Mouse (Mus musculus) megakaryocyte progenitor cell, adult 5-6 weeks (primary cell): ENCODE measurements around the gene Tbc1d1. TPM values are rescaled to one million over a fixed set of nuclear protein-coding genes. Genes with fewer than 3 reads are reported as not detected.

ENCODE experiments used
- ATAC-seq: replicated peaks from 2 replicates; pipeline ENCODE4 v1.8.0; 2016; ENCODE audit warnings: mild to moderate bottlenecking, moderate TSS enrichment, inconsistent platforms; ENCODE audit not compliant: poor library complexity
- total RNA-seq, 2 experiments: library from RNA; stranded (forward) in 1 of 2; stranded (reverse) in 1 of 2; fragments of 157-497, 149-512 nt in 1 of 2; fragments of 200-1000 nt in 1 of 2; gene quantifications; 2 replicates each; pipeline versions ENCODE4 v1.2.3 to v1.2.4; 2015 to 2017

The Tbc1d1 gene
- total RNA-seq, 2 experiments from 2014 or later, result 16.7 to 31.7 TPM

GRCm38 (mm10) chr5:64159781-64160704, 3.9 kb downstream of the Tbc1d1 start:
- peak; percentile 45 for ATAC-seq

- ATAC-seq, result no peak
These were observed 4.7 kb downstream of the Tbc1d1 start for GRCm38 (mm10) chr5:64160705-64161391.

GRCm38 (mm10) chr5:64161917-64162316, 5.8 kb downstream of the Tbc1d1 start:
- no peak for ATAC-seq

DNA sequence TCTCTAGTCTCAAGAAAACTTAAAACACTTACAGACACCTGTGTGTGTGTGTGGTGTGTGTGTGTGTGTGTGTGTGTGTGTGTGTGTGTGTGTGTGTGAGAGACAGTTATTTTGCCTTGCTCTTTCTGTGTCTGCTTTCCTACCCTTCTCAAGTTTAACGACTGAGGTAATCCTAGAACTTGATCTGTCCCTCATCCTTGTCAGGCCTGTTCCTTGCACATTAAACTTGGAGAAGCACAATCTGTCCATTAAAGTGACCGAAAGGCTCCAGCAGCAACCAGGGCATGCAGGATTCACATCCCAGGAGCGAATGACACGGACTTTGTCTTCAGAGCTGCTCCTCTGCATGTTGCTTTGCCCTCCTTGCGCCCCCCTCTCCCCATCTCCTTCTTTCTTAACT, 6.5 kb downstream of the Tbc1d1 start:
- no peak for ATAC-seq

- ATAC-seq, result no peak
These were observed 8.3 kb downstream of the Tbc1d1 start for GRCm38 (mm10) chr5:64164414-64164813.

GRCm38 (mm10) chr5:64165826-64166225, 9.7 kb downstream of the Tbc1d1 start:
- no peak for ATAC-seq

GRCm38 (mm10) chr5:64168990-64169540, 13.0 kb downstream of the Tbc1d1 start:
- ATAC-seq, result no peak

DNA sequence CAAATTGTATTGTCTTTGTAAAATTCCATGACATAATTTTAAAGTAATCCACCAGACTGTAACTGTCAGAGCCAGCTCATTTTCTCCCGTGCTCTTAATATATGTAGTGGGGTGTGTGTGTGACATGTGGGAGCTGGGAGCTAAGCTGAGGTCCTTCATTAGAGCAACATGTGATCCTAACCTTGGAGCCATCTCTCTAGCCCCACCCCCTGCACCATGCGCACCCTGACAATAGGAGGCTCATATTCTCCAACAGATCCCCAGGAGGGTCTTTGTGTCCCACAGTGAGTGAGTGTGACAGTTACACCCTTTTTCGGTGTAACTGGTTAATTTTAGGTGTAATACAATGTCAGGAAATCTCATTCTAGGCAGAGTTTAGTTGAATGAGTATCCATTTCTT, 16.8 kb downstream of the Tbc1d1 start:
- no peak for ATAC-seq

GRCm38 (mm10) chr5:64173302-64173701, 17.2 kb downstream of the Tbc1d1 start:
- no peak for ATAC-seq

DNA sequence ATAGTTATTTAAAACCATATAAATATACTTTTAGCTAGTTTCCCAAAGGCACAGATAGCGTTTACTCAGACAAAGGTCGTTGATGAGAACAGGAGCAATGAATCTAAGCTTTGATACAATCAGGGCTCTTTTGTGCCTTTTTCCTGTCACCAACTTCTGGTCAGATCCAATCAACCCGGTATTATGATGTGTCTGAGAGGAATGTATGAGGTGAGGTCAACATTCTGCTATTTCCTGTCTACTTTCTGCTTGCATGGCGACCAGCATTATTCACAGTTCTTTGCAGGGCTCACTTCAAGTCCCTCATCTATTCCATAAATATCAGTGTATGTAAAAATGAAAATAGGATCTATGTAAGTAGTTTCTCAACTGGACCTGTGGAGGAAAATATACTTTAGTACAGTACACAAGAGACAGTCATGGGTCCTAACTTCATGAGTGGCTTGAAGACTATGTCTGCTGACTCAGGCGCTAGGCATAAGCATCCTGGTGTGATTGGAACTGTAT, 18.4 kb downstream of the Tbc1d1 start:
- no peak for ATAC-seq

DNA sequence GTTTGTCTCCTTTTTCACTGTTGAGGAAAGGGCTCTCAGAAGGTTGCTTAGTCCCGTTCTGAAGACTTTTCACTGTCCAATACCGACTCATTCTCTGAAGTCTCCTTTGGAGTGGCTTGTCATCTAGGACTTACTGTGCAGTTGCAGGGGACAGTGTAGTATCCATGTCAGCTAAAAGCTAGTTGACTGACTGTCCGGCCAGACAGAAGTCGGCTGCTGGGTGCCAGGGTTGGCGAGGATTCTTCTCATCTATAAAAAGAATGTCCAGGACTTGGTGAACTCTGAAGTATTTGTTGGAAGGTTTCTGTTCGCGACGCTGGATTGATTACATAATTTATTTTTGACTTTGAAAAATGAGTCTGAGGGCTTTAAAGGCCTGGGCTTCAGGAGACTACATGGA, 24.4 kb downstream of the Tbc1d1 start:
- ATAC-seq, result no peak

- ATAC-seq, result no peak
These were observed 27.6 kb downstream of the Tbc1d1 start for GRCm38 (mm10) chr5:64183712-64184111.

DNA sequence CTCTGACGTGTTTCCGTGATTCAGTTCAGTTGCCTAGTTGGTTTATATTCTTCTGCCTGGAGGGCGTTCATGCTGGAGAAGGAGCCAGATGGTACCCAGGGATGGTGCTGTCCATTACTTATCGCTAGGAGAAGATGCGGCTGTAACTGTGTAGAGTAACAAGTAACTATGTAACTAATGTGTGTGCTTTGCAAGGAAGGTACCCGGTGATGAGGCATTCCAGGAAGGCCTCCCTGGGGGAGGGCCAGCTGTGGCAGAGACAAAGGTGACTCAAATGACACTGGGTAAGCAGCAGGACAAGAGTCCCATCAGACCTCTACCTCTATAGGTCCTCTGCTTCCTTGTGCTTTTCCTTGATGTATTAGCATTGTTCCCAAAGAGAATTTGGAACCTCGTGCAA, 29.2 kb downstream of the Tbc1d1 start:
- ATAC-seq, result no peak

GRCm38 (mm10) chr5:64186566-64186965, 30.5 kb downstream of the Tbc1d1 start:
- ATAC-seq, result no peak

- no peak for ATAC-seq
These were observed 32.1 kb downstream of the Tbc1d1 start for GRCm38 (mm10) chr5:64188083-64188648.

DNA sequence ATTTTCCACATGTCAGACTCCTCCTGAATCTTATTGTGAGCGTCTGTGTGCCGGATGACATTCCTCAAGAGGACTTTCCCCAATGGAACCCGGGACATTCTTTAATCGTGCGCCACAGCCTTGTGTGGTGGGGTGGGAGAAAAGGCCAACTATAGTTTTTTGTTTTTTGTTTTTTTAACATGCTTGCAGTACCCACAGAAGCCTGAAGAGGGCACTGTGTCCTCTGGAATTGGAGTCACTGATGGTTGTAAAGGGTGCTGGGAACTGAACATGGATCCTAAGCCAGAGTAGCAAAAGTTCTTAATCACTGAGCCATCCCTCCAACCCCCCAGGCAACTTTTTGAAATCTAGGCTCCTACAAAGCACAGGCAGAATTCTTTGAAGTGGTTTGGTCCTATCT, 34.8 kb downstream of the Tbc1d1 start:
- ATAC-seq, result no peak

- no peak for ATAC-seq
These were observed 37.2 kb downstream of the Tbc1d1 start for GRCm38 (mm10) chr5:64193353-64193752.

DNA sequence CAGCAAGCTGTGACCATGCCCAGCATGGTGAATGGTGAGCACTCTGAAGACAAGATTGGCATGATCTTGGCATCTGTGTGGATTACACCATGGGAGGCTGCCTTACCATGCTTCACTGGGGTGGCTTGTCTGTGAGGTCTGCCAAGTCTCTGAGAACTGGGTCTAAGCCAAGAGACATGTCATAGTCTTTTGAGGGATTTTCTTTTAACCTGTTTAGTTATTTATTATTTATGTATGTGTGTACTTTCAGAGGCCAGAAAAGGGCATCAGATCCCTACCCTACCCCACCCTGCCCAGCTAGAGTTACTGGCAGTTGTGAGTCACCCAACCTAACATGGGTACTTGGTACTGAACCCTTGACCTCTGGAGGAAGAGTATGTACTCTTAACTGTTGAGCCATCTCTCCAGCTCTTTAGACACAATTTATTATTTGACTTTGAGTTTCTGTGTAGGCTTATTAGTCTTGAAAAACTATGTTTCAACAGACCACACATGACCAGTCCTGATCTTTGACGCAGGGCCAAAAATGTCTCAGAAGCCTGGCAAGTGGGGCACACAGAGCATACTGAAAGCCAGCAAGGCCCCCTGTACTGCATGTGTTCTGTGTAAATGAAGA, 40.3 kb downstream of the Tbc1d1 start:
- no peak for ATAC-seq

DNA sequence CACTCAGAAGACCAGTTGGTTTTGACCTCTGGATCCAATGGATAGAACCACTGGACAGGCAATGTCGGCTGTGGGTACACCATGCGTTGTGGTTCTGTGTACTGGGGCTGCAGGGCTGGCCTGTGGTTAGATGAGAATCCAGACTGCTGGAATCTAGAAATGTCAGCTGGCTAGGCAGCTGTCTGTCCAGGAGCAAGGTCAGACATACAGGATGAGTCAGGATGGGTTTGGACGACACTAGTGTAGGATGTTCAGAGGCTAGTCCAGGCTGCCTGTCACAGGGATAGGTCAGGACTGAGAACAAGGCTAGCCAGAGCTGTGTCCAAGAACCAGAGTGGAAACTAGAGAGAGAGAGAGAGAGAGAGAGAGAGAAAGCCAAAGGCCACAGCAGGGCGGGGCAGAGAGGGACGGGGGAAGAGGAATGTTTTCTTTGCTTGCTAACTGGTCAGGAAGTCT, 40.8 kb downstream of the Tbc1d1 start:
- no peak for ATAC-seq

GRCm38 (mm10) chr5:64198624-64199023, 42.5 kb downstream of the Tbc1d1 start:
- no peak for ATAC-seq

GRCm38 (mm10) chr5:64201071-64201470, 45.0 kb downstream of the Tbc1d1 start:
- no peak for ATAC-seq
